Mouse (Mus musculus): ENCODE data around the gene Fry. TPM values are rescaled to one million over a fixed set of nuclear protein-coding genes. Genes with fewer than 3 reads are reported as not detected.

Gene Fry
- polyA plus RNA-seq, 1 experiment from 2014 or later = 2.5 TPM

GRCm38 (mm10) chr5:150257764-150258163 is 139.3 kb downstream of the Fry start:
- peaks cover 10% of the 10 kb centered on the region; the same call in 1 of the 2 replicates for H3K4me1 ChIP-seq (replicated peaks)
- no peak overlapping the region for H3K9ac ChIP-seq
- no peaks in the 10 kb centered on the region for H3K9me3 ChIP-seq (replicated peaks)
- H3K27me3 ChIP-seq = peaks cover 19% of the 10 kb centered on the region
- H3K27ac ChIP-seq (replicated peaks) = no peak overlapping the region
- no peak overlapping the region for H3K4me3 ChIP-seq (replicated peaks)
- 57% methylated on average over 7 of the region's 7 CpGs for WGBS (ENCODE audit: insufficient replicate concordance)
- no peak for ATAC-seq (ENCODE audit: insufficient read depth)
- no peak overlapping the region for H3K4me2 ChIP-seq
- no peaks in the 10 kb centered on the region for H3K36me3 ChIP-seq (replicated peaks)

- Histone ChIP-seq H3K4me3 (replicated peaks) (peak overlapping the region; percentile 43), H3K36me3 (replicated peaks) (no peaks in the 10 kb centered on the region), H3K4me1 (replicated peaks) (peaks cover 10% of the 10 kb centered on the region; the same call in 1 of the 2 replicates), H3K27me3 (peaks cover 19% of the 10 kb centered on the region), H3K9me3 (replicated peaks) (no peaks in the 10 kb centered on the region), H3K4me2 (peak overlapping the region; percentile 66), H3K9ac (no peak overlapping the region), H3K27ac (replicated peaks) (no peak overlapping the region)
- WGBS (ENCODE audit: insufficient replicate concordance) = 5% methylated on average over 29 of the region's 29 CpGs
- no peak for ATAC-seq (ENCODE audit: insufficient read depth)
Measured at GRCm38 (mm10) chr5:150259191-150260053, 141.0 kb downstream of the Fry start.

DNA sequence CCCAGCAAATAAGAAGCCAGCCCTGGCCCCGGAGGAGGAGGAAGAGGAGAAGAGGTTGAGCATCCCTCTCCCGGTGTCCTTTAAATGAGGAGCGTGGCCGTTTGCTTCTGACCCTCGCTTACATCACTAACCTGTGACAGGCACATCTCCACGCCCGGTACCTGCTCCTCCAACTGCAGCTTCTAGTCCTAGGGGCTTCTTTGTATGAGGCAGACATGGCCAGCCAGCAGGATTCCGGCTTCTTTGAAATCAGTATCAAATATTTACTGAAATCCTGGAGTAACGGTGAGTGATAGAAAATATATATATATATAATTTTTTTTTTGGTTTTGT is 141.6 kb downstream of the Fry start:
- Histone ChIP-seq H3K27me3 (peaks cover 19% of the 10 kb centered on the region), H3K4me3 (replicated peaks) (peak overlapping the region; percentile 43), H3K9me3 (replicated peaks) (no peaks in the 10 kb centered on the region), H3K36me3 (replicated peaks) (no peaks in the 10 kb centered on the region), H3K4me1 (replicated peaks) (peaks cover 10% of the 10 kb centered on the region; the same call in 1 of the 2 replicates), H3K4me2 (peak overlapping the region; percentile 66), H3K9ac (no peak overlapping the region), H3K27ac (replicated peaks) (no peak overlapping the region)
- WGBS (ENCODE audit: insufficient replicate concordance) = 49% methylated on average over 9 of the region's 9 CpGs
- ATAC-seq (ENCODE audit: insufficient read depth) = no peak

DNA sequence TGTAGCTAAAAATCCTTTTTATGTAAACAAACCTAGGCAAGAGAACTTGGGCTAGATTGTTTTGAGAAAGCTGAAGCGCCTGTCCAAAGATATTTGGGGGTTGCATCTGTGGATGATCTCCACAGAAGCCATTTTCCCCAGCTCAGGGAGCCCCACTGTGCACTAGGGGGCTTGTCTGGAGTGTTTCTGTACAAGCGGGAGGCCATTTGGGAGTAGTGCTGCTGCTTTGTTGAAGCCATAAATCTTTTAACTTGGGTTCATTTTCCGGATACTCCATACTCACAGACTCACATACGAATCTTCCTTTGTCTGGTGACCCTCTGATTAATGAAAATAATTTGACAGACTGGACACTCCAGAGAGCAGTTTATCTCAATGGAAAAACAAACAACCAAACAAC is 142.9 kb downstream of the Fry start:
- Histone ChIP-seq H3K4me2 (no peak overlapping the region), H3K4me1 (replicated peaks) (peaks cover 10% of the 10 kb centered on the region; the same call in 1 of the 2 replicates), H3K4me3 (replicated peaks) (no peak overlapping the region), H3K9ac (no peak overlapping the region), H3K27me3 (peaks cover 19% of the 10 kb centered on the region), H3K36me3 (replicated peaks) (no peaks in the 10 kb centered on the region), H3K9me3 (replicated peaks) (no peaks in the 10 kb centered on the region), H3K27ac (replicated peaks) (no peak overlapping the region)
- ATAC-seq (ENCODE audit: insufficient read depth) = no peak
- WGBS (ENCODE audit: insufficient replicate concordance) = 51% methylated on average over 4 of the region's 4 CpGs

- ATAC-seq (ENCODE audit: insufficient read depth) = no peak
- H3K4me2 ChIP-seq = no peak overlapping the region
- WGBS (ENCODE audit: insufficient replicate concordance) = 71% methylated on average over 16 of the region's 16 CpGs
Measured at GRCm38 (mm10) chr5:150262046-150262716, 143.7 kb downstream of the Fry start.

GRCm38 (mm10) chr5:150262717-150263103 is 144.3 kb downstream of the Fry start:
- no peak overlapping the region for H3K9ac ChIP-seq
- H3K4me2 ChIP-seq = no peak overlapping the region
- peaks cover 19% of the 10 kb centered on the region for H3K27me3 ChIP-seq
- H3K9me3 ChIP-seq (replicated peaks) = no peaks in the 10 kb centered on the region
- no peak for ATAC-seq (ENCODE audit: insufficient read depth)
- no peak overlapping the region for H3K27ac ChIP-seq (replicated peaks)
- H3K4me1 ChIP-seq (replicated peaks) = peaks cover 10% of the 10 kb centered on the region; the same call in 1 of the 2 replicates
- no peak overlapping the region for H3K4me3 ChIP-seq (replicated peaks)
- 18% methylated on average over 5 of the region's 5 CpGs for WGBS (ENCODE audit: insufficient replicate concordance)
- H3K36me3 ChIP-seq (replicated peaks) = no peaks in the 10 kb centered on the region

More at GRCm38 (mm10) chr5:150262046-150262716, 143.7 kb downstream of the Fry start:
- Histone ChIP-seq H3K9me3 (replicated peaks) (no peaks in the 10 kb centered on the region), H3K27ac (replicated peaks) (no peak overlapping the region), H3K9ac (no peak overlapping the region), H3K27me3 (peaks cover 19% of the 10 kb centered on the region), H3K4me3 (replicated peaks) (no peak overlapping the region), H3K4me1 (replicated peaks) (peaks cover 10% of the 10 kb centered on the region; the same call in 1 of the 2 replicates), H3K36me3 (replicated peaks) (no peaks in the 10 kb centered on the region)

- Histone ChIP-seq H3K4me2 (no peak overlapping the region), H3K27me3 (peaks cover 15% of the 10 kb centered on the region), H3K9me3 (replicated peaks) (no peaks in the 10 kb centered on the region), H3K36me3 (replicated peaks) (no peaks in the 10 kb centered on the region), H3K4me1 (replicated peaks) (peaks cover 10% of the 10 kb centered on the region; the same call in 1 of the 2 replicates), H3K4me3 (replicated peaks) (no peak overlapping the region), H3K9ac (no peak overlapping the region), H3K27ac (replicated peaks) (no peak overlapping the region)
- no peak for ATAC-seq (ENCODE audit: insufficient read depth)
- WGBS (ENCODE audit: insufficient replicate concordance) = 47% methylated on average over 12 of the region's 12 CpGs
Measured at GRCm38 (mm10) chr5:150263162-150263561, 144.7 kb downstream of the Fry start.

DNA sequence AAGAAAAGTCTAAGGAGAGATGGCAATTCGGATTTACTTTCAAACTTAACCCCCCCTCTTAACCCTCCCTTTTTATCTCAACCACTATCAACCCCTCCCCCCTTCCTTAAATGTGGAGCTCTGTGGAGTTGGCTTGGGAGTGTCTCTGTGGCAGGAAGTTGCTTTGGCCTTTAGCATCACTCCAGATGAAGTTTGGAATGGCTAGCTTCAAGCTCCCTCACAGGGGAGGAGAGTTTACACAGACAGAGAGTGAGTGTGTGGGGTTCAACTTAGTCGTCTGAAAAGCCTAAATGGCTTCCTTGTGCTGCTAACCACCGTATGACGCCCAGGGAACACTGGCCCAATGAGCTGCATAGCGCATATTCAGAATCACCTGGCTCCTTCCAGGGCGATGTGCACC is 145.2 kb downstream of the Fry start:
- no peak overlapping the region for H3K4me3 ChIP-seq (replicated peaks)
- no peaks in the 10 kb centered on the region for H3K36me3 ChIP-seq (replicated peaks)
- H3K9ac ChIP-seq = no peak overlapping the region
- H3K4me2 ChIP-seq = no peak overlapping the region
- H3K27ac ChIP-seq (replicated peaks) = no peak overlapping the region
- peaks cover 10% of the 10 kb centered on the region; the same call in 1 of the 2 replicates for H3K4me1 ChIP-seq (replicated peaks)
- ATAC-seq (ENCODE audit: insufficient read depth) = no peak
- H3K27me3 ChIP-seq = peaks cover 11% of the 10 kb centered on the region
- WGBS (ENCODE audit: insufficient replicate concordance) = 62% methylated on average over 6 of the region's 6 CpGs
- no peaks in the 10 kb centered on the region for H3K9me3 ChIP-seq (replicated peaks)

GRCm38 (mm10) chr5:150265005-150265404 is 146.6 kb downstream of the Fry start:
- H3K4me1 ChIP-seq (replicated peaks) = no peaks in the 10 kb centered on the region
- H3K27me3 ChIP-seq = peaks cover under 1% of the 10 kb centered on the region
- ATAC-seq (ENCODE audit: insufficient read depth) = no peak
- no peaks in the 10 kb centered on the region for H3K36me3 ChIP-seq (replicated peaks)
- H3K9ac ChIP-seq = no peak overlapping the region
- no peak overlapping the region for H3K4me3 ChIP-seq (replicated peaks)
- WGBS (ENCODE audit: insufficient replicate concordance) = 28% methylated on average over 1 of the region's 1 CpGs
- no peak overlapping the region for H3K4me2 ChIP-seq
- H3K9me3 ChIP-seq (replicated peaks) = no peaks in the 10 kb centered on the region
- no peak overlapping the region for H3K27ac ChIP-seq (replicated peaks)

DNA sequence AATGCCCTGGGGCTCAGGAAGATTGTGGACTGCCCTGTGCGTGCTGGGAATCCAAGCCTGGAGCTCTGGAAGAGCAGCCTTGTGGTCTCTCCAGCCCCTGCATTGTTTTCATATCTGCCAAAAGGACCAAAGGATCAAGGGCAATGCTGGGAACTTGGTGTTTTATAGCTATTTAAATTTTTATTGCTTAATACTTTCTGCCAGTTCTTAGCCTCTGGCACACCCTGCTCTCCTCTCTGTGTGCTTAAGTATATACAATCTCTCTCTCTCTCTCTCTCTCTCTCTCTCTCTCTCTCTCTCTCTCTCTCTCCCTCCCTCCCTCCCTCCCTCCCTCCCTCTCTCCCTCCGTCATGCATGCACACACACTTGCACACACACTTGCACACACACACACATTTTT is 147.5 kb downstream of the Fry start:
- Histone ChIP-seq H3K9ac (no peak overlapping the region), H3K27me3 (no peaks in the 10 kb centered on the region), H3K4me1 (replicated peaks) (no peaks in the 10 kb centered on the region), H3K36me3 (replicated peaks) (no peaks in the 10 kb centered on the region), H3K27ac (replicated peaks) (no peak overlapping the region), H3K9me3 (replicated peaks) (no peaks in the 10 kb centered on the region), H3K4me2 (no peak overlapping the region), H3K4me3 (replicated peaks) (no peak overlapping the region)
- WGBS (ENCODE audit: insufficient replicate concordance) = 48% methylated on average over 2 of the region's 2 CpGs
- ATAC-seq (ENCODE audit: insufficient read depth) = no peak

GRCm38 (mm10) chr5:150268261-150268660 is 149.8 kb downstream of the Fry start:
- no peaks in the 10 kb centered on the region for H3K9me3 ChIP-seq (replicated peaks)
- no peak overlapping the region for H3K4me2 ChIP-seq
- WGBS (ENCODE audit: insufficient replicate concordance) = 60% methylated on average over 3 of the region's 3 CpGs
- no peak overlapping the region for H3K27ac ChIP-seq (replicated peaks)
- no peaks in the 10 kb centered on the region for H3K4me1 ChIP-seq (replicated peaks)
- ATAC-seq (ENCODE audit: insufficient read depth) = no peak
- H3K9ac ChIP-seq = no peak overlapping the region
- H3K27me3 ChIP-seq = no peaks in the 10 kb centered on the region
- H3K36me3 ChIP-seq (replicated peaks) = no peaks in the 10 kb centered on the region
- H3K4me3 ChIP-seq (replicated peaks) = no peak overlapping the region
